Mouse (Mus musculus) CH12F3 (cell line): ENCODE results near the gene Ucn2.

ENCODE experiments used
- in situ Hi-C: fragments of 300-500 bp; cut with MboI; formaldehyde crosslinking; loops from 2 replicates; pipeline ENCODE4 v1.14.3; 2020; ENCODE audit warnings: low sequenced_read_pairs

Gene Ucn2

GRCm38 (mm10) chr9:108991428-108992084 is 5.7 kb downstream of the Ucn2 start, which contains the start of gene Pfkfb4:
Gene Pfkfb4, plus strand, starts transcription at chr9:108991778.
- in situ Hi-C loops: no loop called here

GRCm38 (mm10) chr9:108992085-108992469 is 6.3 kb downstream of the Ucn2 start:
- in situ Hi-C loops: no loop called here

DNA sequence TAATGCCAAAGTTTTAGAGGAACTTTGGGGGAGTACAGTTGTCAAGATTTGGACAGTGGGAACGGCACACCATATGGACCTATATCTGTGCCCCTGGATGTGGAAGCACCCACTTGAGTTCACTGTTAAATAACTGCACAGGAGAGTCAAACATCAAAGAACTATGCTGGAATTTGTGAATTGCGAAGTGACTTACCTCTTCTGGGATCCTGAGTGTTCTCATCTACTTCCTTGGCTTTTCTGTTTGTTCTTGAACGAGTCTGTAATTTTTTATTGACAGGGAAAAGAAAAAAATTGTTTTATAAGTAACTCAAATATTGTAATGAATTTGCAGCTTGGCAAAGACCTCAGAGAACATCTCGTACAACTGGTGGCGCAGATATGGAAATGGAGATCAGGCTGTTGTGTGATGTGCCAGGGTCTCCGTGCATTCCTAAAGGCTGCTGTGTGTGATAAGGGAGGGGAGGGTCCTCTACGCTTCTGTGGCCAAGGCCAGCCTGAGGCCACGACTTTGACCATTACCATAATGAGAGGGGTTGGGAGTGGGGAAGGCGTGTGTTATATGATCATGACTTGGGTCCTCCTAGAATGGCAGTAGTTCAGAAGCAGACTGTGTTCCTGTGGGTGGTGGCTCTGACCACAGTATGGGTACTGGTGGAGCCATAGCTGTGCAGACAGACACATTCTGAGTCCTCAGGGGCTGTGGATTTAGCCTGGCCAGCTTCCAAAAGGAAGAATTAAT is 7.0 kb downstream of the Ucn2 start:
- in situ Hi-C loops: no loop called here

DNA sequence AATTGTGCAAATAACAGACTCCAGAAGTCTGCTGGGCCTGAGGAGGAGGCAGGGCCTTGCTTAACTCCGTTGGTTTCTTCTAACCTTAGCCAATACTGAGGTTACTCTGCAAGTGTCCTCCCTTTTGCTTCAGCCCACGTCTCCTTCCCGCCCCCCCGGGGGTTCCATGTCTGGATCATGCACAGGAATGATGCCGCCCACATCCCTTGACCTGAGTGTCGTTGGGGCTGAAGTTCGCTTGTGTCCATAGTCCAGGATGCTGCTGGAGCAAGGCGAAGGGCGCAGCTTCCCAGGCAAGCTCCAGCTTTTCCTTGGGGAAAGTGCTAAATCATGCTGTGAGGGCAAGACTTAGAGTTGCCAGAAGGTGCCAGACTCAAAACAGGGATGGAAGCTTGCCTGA is 10.6 kb downstream of the Ucn2 start:
- in situ Hi-C loops: no loop called here

- in situ Hi-C loops: no loop called here
These were observed 12.7 kb downstream of the Ucn2 start for GRCm38 (mm10) chr9:108998287-108999166.

DNA sequence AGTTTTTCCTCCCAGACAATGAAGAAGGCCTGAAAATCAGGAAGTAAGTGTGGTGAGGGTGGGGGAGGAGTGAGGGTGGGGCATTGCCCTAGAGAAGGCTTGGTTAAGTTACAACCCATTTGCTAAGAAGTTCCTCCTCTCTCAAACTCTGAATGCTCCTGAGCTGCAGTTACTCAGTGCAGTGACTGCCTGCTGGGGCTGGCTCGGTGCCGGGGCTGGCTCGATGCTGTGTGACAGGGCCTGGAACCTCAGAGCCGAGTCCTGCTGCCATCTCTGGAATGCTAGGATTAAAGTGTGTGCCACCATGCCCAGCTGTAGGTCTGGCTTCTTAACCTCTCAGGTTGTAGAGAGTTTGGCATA is 13.3 kb downstream of the Ucn2 start:
- in situ Hi-C loops: no loop called here

DNA sequence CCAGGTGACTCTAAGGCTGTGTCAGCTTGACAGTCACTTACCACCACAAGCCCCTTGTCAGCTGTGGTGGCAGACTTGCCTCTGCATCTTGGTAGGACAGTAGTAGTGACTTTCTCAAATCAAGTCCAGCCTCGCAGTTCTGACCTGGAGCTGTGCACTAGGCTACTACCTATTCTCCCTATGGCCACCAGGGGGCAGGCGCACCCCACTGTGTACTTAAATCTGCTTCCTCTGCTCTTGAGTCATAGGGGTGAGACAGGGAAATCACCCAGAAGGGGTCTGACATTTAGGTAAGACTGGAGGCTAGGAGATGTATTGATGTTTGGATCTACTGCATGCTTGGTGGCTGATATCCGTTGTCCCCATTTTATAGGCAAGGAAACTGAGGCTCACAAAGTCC is 14.9 kb downstream of the Ucn2 start:
- in situ Hi-C loops: no loop called here

DNA sequence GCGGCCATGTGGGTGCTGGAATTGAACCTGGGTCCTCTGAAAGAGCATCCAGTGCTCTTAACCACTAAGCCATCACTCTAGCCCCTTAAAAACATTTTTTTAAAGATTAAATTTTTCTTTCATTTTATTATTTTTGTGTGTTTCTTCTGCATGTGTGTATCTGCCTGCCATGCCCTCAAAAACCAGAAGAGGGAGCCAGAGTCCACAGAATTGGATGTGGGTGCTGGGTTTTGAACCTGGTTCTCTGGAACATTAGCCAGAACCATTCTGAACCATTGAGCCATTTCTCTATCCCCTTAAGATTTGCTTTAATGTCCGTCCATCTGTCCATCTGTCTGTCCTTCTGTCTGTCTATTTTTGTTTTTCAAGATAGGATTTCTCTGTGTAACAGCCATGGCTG is 17.4 kb downstream of the Ucn2 start:
- in situ Hi-C loops: no loop called here

GRCm38 (mm10) chr9:109007025-109007780 is 21.4 kb downstream of the Ucn2 start:
- in situ Hi-C loops: no loop called here

- in situ Hi-C loops: no loop called here
These were observed 22.3 kb downstream of the Ucn2 start for GRCm38 (mm10) chr9:109008081-109008480.

DNA sequence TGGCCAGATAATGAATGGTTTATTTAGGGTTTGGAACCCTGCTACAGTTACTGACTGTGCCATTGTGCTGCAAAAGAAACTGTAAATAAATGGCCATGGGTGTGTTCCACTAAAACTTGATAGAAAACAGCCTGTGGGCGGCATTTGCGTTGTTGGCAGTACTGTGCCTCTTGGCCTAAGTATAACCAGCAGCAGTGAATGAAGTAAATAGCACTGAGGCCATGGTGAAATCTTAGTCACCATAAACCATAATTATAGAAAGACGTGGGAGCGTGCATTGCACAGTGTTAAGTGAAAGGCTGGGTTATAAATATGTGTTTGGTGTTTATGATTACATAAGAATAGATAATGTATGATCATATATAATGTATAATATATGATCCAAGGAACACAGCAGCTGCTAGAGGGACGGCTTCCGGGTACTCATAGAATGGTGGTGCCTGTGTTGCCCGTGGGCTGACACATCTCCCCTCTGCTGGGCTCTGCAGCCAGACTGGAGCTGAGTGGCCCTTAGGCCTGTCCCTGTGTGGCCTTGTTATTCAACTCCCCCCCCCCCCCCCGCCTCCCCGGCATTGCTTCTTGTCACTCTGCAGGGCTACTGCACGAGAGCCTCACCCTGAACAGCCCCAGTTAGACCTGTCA is 23.3 kb downstream of the Ucn2 start:
- in situ Hi-C loops: no loop called here

DNA sequence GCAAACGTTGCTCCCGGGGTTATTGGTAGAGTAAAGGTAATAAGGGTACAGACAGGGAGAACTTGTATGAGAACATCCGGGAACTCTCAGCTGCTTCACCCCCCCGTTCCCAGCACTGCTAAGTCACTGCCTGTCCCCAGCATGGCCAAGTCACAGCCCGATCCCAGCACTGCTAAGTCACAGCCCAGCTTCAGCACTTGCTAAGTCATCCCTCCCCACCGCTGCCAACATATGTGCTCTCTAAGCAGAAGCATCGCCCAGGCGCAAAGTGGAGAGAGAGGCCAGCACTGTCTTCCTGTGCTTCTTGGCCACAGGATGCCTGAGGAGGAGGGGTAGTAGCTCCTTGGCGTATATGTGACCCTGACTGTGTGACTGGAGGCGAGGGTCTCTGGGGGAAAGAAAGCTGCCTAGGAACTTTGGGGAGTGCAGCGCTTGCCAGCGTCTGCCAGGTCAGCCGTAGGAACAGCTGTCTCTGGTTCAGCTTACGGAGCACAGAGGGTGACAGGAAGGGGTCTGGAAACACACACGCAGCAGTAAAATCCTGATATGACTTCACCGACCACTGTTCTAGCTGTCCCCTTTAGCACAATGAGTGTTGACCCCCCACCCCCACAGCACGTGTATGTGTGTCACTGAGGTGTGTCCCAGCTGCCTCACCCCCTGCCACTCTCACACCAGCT is 24.0 kb downstream of the Ucn2 start:
- in situ Hi-C loops: loop anchor here (5.0 kb wide), 1 partner anchor 113 kb away; no protein-coding TSS in a partner anchor

- in situ Hi-C loops: loop anchor here (5.0 kb wide), 1 partner anchor 112 kb away; no protein-coding TSS in a partner anchor
These were observed 24.5 kb downstream of the Ucn2 start for GRCm38 (mm10) chr9:109010316-109010690.

DNA sequence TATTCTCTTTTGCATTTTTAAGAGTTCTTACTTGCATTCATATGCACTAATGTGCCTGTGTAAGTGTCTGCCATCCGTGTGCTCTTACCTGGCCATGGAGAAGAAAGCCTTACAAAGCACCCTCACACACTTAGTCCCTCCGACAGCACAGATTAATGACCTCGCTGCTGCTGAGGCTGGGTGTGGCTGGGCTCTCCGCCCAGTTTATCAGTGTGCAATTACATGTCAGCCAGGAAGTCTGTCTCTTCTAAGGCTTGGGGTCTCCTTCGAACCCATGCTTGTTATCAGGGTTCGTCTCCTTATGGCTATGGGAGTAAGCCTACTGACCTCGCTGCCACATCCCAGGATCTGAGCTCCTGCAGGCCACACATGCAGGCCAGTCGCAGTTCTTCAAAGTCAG is 29.6 kb downstream of the Ucn2 start:
- in situ Hi-C loops: no loop called here

GRCm38 (mm10) chr9:109016973-109017604 is 31.3 kb downstream of the Ucn2 start:
- in situ Hi-C loops: no loop called here

GRCm38 (mm10) chr9:109021428-109021827 is 35.6 kb downstream of the Ucn2 start:
- in situ Hi-C loops: no loop called here

DNA sequence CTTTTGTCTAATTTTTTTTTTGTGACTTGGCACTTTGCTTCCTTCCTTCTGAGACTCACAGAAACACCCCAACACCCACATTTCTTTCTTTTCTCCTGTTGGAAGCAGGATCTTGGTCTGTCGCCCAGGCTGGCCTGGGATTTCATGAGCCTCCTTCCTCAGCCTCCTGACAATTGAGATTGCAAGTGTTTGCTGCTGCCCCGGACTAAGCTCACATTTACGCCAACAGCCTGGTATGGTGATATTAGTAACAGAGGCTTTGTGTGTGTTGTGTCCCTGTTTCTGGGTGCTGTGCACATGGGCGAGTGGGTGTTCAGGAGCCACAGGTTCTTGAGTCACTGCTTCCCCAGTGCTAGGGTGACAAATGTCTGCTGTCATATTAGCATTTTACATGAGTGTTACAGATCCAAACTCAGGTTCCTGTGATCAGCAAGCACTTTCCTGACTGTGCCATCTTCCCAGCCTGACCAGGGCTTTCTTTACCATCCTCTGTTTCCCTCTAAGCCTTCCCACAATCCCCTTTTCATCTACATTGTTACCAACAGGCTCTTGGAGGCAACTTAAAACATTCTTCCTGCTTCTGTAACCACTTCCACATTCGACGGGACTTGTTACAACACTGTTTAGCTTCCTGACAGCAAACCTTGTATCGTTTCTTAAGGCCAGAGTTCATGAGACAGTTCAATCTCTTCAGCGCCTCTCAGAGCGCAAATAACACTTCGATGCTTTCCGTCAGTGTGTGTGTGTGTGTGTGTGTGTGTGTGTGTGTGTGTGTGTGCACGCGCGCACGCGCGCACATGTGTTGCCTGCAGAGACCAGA is 37.3 kb downstream of the Ucn2 start:
- in situ Hi-C loops: no loop called here

DNA sequence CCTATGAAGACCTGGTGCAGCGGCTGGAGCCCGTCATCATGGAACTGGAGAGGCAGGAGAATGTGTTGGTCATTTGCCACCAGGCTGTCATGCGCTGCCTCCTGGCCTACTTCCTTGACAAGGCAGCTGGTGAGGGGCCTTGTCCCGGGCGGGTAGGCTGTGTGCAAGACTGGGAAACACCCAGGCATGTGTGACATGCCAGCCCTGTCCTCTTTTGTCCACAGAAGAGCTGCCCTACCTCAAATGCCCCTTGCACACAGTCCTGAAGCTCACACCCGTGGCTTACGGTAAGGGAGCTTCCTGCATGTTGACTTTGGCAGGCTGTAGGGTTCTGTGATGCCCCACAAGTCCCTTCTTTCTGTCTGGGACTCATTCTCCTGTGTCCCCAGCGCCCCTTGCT is 41.7 kb downstream of the Ucn2 start:
- in situ Hi-C loops: no loop called here
